Mouse (Mus musculus) limb, embryonic 15.5 days (tissue): Measurements from ENCODE around the gene Gm20605. TPM values are rescaled to one million over a fixed set of nuclear protein-coding genes. Genes with fewer than 3 reads are reported as not detected.
A peak's percentile ranks its signal among the peaks of the same experiment; 100 is the strongest.

Source experiments
- ATAC-seq: fragments of 200-750 bp; cut with Nextera tagmentation; 2 replicates; pipeline ENCODE4 v1.8.0; 2017; ENCODE audit warnings: low read depth, moderate TSS enrichment; ENCODE audit not compliant: insufficient number of reproducible peaks, low FRiP score, low TSS enrichment
- H3K27ac ChIP-seq: fragments of 300-500 bp; sonication (generic); 2 replicates; pipeline ENCODE4 v1.5.1; 2015; ENCODE audit warnings: moderate library complexity, mild to moderate bottlenecking, inconsistent platforms
- H3K27me3 ChIP-seq: fragments of 300-500 bp; sonication (generic); 2 replicates; pipeline ENCODE4 v1.6.1; 2015; ENCODE audit warnings: inconsistent platforms
- H3K36me3 ChIP-seq: fragments of 300-500 bp; sonication (generic); 2 replicates; pipeline ENCODE4 v1.6.1; 2015; ENCODE audit warnings: inconsistent platforms
- H3K4me1 ChIP-seq: fragments of 300-500 bp; sonication (generic); 2 replicates; pipeline ENCODE4 v1.6.1; 2015; ENCODE audit warnings: inconsistent platforms
- H3K4me2 ChIP-seq: fragments of 300-500 bp; sonication (generic); 2 replicates; pipeline ENCODE4 v1.6.1; 2015; ENCODE audit warnings: mild to moderate bottlenecking, inconsistent platforms
- H3K4me3 ChIP-seq: fragments of 300-500 bp; sonication (generic); 2 replicates; pipeline ENCODE4 v1.5.1; 2015; ENCODE audit warnings: mild to moderate bottlenecking, inconsistent platforms
- H3K9ac ChIP-seq: fragments of 300-500 bp; sonication (generic); 2 replicates; pipeline ENCODE4 v1.6.1; 2015; ENCODE audit warnings: inconsistent platforms
- H3K9me3 ChIP-seq: fragments of 300-500 bp; sonication (generic); 2 replicates; pipeline ENCODE4 v1.6.1; 2016; ENCODE audit warnings: inconsistent platforms
- WGBS: fragments of 180-500 bp; shearing (Covaris S2); methylation state at CpG from one replicate; pipeline ENCODE4 v1.1.7; 2015; 5-methylcytosine and 5-hydroxymethylcytosine counted together
- polyA plus RNA-seq: library from polyadenylated mRNA; unstranded; fragments of >200 nt; fragmentation: Nextera tagmentation; extraction: Ambion mirVana; gene quantifications from 2 replicates; pipeline ENCODE4 v1.2.1, GENCODE M21; 2015

Gene Gm20605
- polyA plus RNA-seq, 1 experiment from 2014 or later, result 8.0 TPM

GRCm38 (mm10) chr5:137642886-137643285 is 13.9 kb downstream of the Gm20605 start:
- H3K36me3 ChIP-seq, result peaks cover 50% of the 10 kb centered on the region
- peaks cover 28% of the 10 kb centered on the region for H3K4me1 ChIP-seq
- H3K4me3 ChIP-seq, result no peak overlapping the region
- H3K4me2 ChIP-seq, result no peak overlapping the region
- WGBS, result 60% methylated on average over 4 of the region's 4 CpGs
- H3K27me3 ChIP-seq, result peaks cover 36% of the 10 kb centered on the region
- H3K9me3 ChIP-seq, result no peaks in the 10 kb centered on the region
- ATAC-seq, result no peak
- no peak overlapping the region for H3K27ac ChIP-seq
- H3K9ac ChIP-seq, result no peak overlapping the region

- no peak overlapping the region for H3K4me3 ChIP-seq
Observed at GRCm38 (mm10) chr5:137644484-137644883, 15.5 kb downstream of the Gm20605 start.

GRCm38 (mm10) chr5:137645091-137645651 is 16.2 kb downstream of the Gm20605 start:
- Histone ChIP-seq H3K27me3 (peaks cover 36% of the 10 kb centered on the region), H3K4me2 (peak overlapping the region; percentile 46), H3K9me3 (no peaks in the 10 kb centered on the region), H3K4me3 (peak overlapping the region; percentile 29), H3K4me1 (peaks cover 49% of the 10 kb centered on the region), H3K36me3 (peaks cover 27% of the 10 kb centered on the region), H3K9ac (no peak overlapping the region), H3K27ac (no peak overlapping the region)
- no peak for ATAC-seq
- 4% methylated on average over 44 of the region's 44 CpGs for WGBS

More at GRCm38 (mm10) chr5:137644484-137644883, 15.5 kb downstream of the Gm20605 start:
- H3K9me3 ChIP-seq, result no peaks in the 10 kb centered on the region
- peaks cover 43% of the 10 kb centered on the region for H3K4me1 ChIP-seq
- WGBS, result 40% methylated on average over 19 of the region's 19 CpGs
- H3K9ac ChIP-seq, result no peak overlapping the region
- no peak for ATAC-seq
- H3K27ac ChIP-seq, result no peak overlapping the region
- H3K36me3 ChIP-seq, result peaks cover 34% of the 10 kb centered on the region
- peaks cover 36% of the 10 kb centered on the region for H3K27me3 ChIP-seq
- H3K4me2 ChIP-seq, result no peak overlapping the region

GRCm38 (mm10) chr5:137645652-137646091 is 16.7 kb downstream of the Gm20605 start, which contains the start of gene Irs3:
Irs3 (minus strand) TSS chr5:137645714.
- H3K4me2 ChIP-seq, result peak within 1 kb of the TSS; percentile 46
- peaks cover 49% of the 10 kb centered on the region for H3K4me1 ChIP-seq
- H3K27ac ChIP-seq, result no peak within 1 kb of the TSS
- H3K9me3 ChIP-seq, result no peaks in the 10 kb centered on the region
- no peak within 1 kb of the TSS for H3K9ac ChIP-seq
- H3K36me3 ChIP-seq, result peaks cover 22% of the 10 kb centered on the region
- 22% methylated on average over 11 of the region's 11 CpGs for WGBS
- H3K4me3 ChIP-seq, result peak within 1 kb of the TSS; percentile 29
- peaks cover 36% of the 10 kb centered on the region for H3K27me3 ChIP-seq
- no peak for ATAC-seq

GRCm38 (mm10) chr5:137647827-137648601 is 19.0 kb downstream of the Gm20605 start:
- ATAC-seq, result no peak
- Histone ChIP-seq H3K4me2 (no peak overlapping the region), H3K4me1 (peaks cover 50% of the 10 kb centered on the region), H3K36me3 (peaks cover 10% of the 10 kb centered on the region; the same call in 1 of the 2 replicates), H3K27me3 (peaks cover 34% of the 10 kb centered on the region), H3K9ac (no peak overlapping the region), H3K27ac (0 out of 2 replicates have a peak overlapping the region, but pooled peaks have one; percentile 24), H3K4me3 (no peak overlapping the region), H3K9me3 (no peaks in the 10 kb centered on the region)
- 17% methylated on average over 9 of the region's 9 CpGs for WGBS

GRCm38 (mm10) chr5:137649251-137649650 is 20.3 kb downstream of the Gm20605 start:
- Histone ChIP-seq H3K4me1 (peaks cover 49% of the 10 kb centered on the region), H3K9me3 (no peaks in the 10 kb centered on the region), H3K27me3 (peaks cover 22% of the 10 kb centered on the region), H3K4me3 (no peak overlapping the region), H3K27ac (peak overlapping the region; percentile 59; the same call in 1 of the 2 replicates), H3K36me3 (peaks cover 7% of the 10 kb centered on the region; the same call in 1 of the 2 replicates), H3K9ac (no peak overlapping the region), H3K4me2 (no peak overlapping the region)
- WGBS, result 22% methylated on average over 4 of the region's 4 CpGs
- no peak for ATAC-seq

- WGBS, result 20% methylated on average over 18 of the region's 18 CpGs
- peak overlapping the region; percentile 17; the same call in 1 of the 2 replicates for H3K4me2 ChIP-seq
- H3K9me3 ChIP-seq, result no peaks in the 10 kb centered on the region
- no peak overlapping the region for H3K9ac ChIP-seq
- ATAC-seq, result no peak
- H3K27ac ChIP-seq, result peak overlapping the region; percentile 59; the same call in 1 of the 2 replicates
- H3K4me1 ChIP-seq, result peaks cover 45% of the 10 kb centered on the region
- H3K36me3 ChIP-seq, result peaks cover 10% of the 10 kb centered on the region
- no peak overlapping the region for H3K4me3 ChIP-seq
- peaks cover 16% of the 10 kb centered on the region for H3K27me3 ChIP-seq
Observed at GRCm38 (mm10) chr5:137649669-137650571, 20.9 kb downstream of the Gm20605 start.

- H3K27me3 ChIP-seq, result no peaks in the 10 kb centered on the region
- H3K4me2 ChIP-seq, result no peak overlapping the region
- no peak for ATAC-seq
- H3K4me3 ChIP-seq, result no peak overlapping the region
- H3K27ac ChIP-seq, result no peak overlapping the region
- 16% methylated on average over 3 of the region's 3 CpGs for WGBS
- peaks cover 15% of the 10 kb centered on the region for H3K36me3 ChIP-seq
- no peak overlapping the region for H3K9ac ChIP-seq
- no peaks in the 10 kb centered on the region for H3K9me3 ChIP-seq
- peaks cover 36% of the 10 kb centered on the region for H3K4me1 ChIP-seq
Observed at GRCm38 (mm10) chr5:137652474-137652873, 23.5 kb downstream of the Gm20605 start.

- no peaks in the 10 kb centered on the region for H3K9me3 ChIP-seq
- H3K9ac ChIP-seq, result no peak overlapping the region
- H3K4me2 ChIP-seq, result no peak overlapping the region
- 90% methylated on average over 10 of the region's 10 CpGs for whole genome bisulfite sequencing
- H3K4me3 ChIP-seq, result no peak overlapping the region
- H3K4me1 ChIP-seq, result peaks cover 27% of the 10 kb centered on the region
- no peak overlapping the region for H3K27ac ChIP-seq
- H3K36me3 ChIP-seq, result peaks cover 15% of the 10 kb centered on the region
- ATAC-seq, result no peak
- no peaks in the 10 kb centered on the region for H3K27me3 ChIP-seq
Observed at GRCm38 (mm10) chr5:137653366-137653765, 24.4 kb downstream of the Gm20605 start.

GRCm38 (mm10) chr5:137654746-137655145 is 25.8 kb downstream of the Gm20605 start:
- Histone ChIP-seq H3K36me3 (peaks cover 20% of the 10 kb centered on the region), H3K27ac (no peak overlapping the region), H3K9ac (no peak overlapping the region), H3K4me3 (no peak overlapping the region), H3K9me3 (no peaks in the 10 kb centered on the region), H3K4me2 (no peak overlapping the region), H3K27me3 (no peaks in the 10 kb centered on the region), H3K4me1 (peaks cover 16% of the 10 kb centered on the region)
- WGBS, result 72% methylated on average over 7 of the region's 7 CpGs
- no peak for ATAC-seq

GRCm38 (mm10) chr5:137656977-137657376 is 28.0 kb downstream of the Gm20605 start:
- ATAC-seq, result no peak

More at GRCm38 (mm10) chr5:137656977-137657376, 28.0 kb downstream of the Gm20605 start:
- H3K9me3 ChIP-seq, result no peaks in the 10 kb centered on the region
- 25% methylated on average over 6 of the region's 6 CpGs for WGBS
- no peak overlapping the region for H3K4me2 ChIP-seq
- peaks cover 24% of the 10 kb centered on the region for H3K36me3 ChIP-seq
- no peak overlapping the region for H3K4me3 ChIP-seq
- peak overlapping the region; percentile 43 for H3K27ac ChIP-seq
- peaks cover 8% of the 10 kb centered on the region for H3K4me1 ChIP-seq
- no peak overlapping the region for H3K9ac ChIP-seq
- no peaks in the 10 kb centered on the region for H3K27me3 ChIP-seq
